10 mouse cellular contexts compared by ENCODE assay signal in the genomic region with DNA sequence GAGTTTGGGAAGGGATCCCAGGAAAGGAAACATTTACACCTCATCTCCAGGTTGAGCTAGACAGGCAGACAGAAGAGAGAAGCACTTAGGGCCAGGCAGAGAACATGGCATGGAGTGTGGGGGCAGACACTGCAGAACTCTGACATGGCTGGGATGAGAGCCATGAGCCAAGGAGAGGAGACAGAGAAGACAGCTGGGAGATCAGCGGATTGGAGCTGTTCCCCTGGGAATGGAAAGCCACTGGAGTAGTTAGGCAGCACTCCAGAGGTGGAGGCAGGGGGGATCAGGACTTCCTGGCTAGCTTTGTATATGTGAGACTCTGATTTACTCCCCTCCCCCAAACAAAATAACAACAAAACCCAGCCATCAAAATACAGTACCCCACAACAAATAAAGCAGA. TPM values are rescaled to one million over a fixed set of nuclear protein-coding genes. Genes with fewer than 3 reads are reported as not detected.
DNase-seq lines count a peak whose midpoint lies in the region; ATAC-seq lines count a peak whose summit lies in the region.
"Had no signal": no experiment of that assay in that cellular context is flagged by ENCODE, and none has a peak within 500 bp of the region (broad histone marks: within the 10 kb centered on the region; RNA-seq: fewer than 3 reads in every experiment).

No protein-coding gene starts in this region.

- no peak for ATAC-seq in megakaryocyte, adult 5-6 weeks (ENCODE audit: poor library complexity, severe bottlenecking)

- WGBS in heart, embryonic 10.5 days = 35% methylated on average over 1 of the region's 1 CpGs
- 38% methylated on average over 1 of the region's 1 CpGs for WGBS in limb, embryonic 10.5 days

- peak overlapping the region; percentile 53; the same call in 1 of the 2 replicates for H3K27ac ChIP-seq in heart, embryonic 10.5 days
- H3K27ac ChIP-seq in limb, embryonic 10.5 days = peak overlapping the region; percentile 58; the same call in 1 of the 2 replicates

- H3K27me3 ChIP-seq in heart, embryonic 10.5 days (ENCODE audit: insufficient read depth, poor library complexity, severe bottlenecking) = no peaks in the 10 kb centered on the region
- peaks cover 26% of the 10 kb centered on the region for H3K27me3 ChIP-seq in megakaryocyte, embryonic 14.5 days (replicated peaks)
- H3K27me3 ChIP-seq in limb, embryonic 10.5 days (ENCODE audit: low read depth, poor library complexity, severe bottlenecking) = no peaks in the 10 kb centered on the region

- no peaks in the 10 kb centered on the region for H3K9me3 ChIP-seq in heart, embryonic 10.5 days
- no peaks in the 10 kb centered on the region for H3K9me3 ChIP-seq in megakaryocyte, embryonic 14.5 days
- no peaks in the 10 kb centered on the region for H3K9me3 ChIP-seq in limb, embryonic 10.5 days (replicated peaks)

- H3K4me3 ChIP-seq in heart, embryonic 10.5 days = no peak overlapping the region
- H3K4me3 ChIP-seq in megakaryocyte, embryonic 14.5 days (replicated peaks) = peak overlapping the region; percentile 78
- H3K4me3 ChIP-seq in limb, embryonic 10.5 days = no peak overlapping the region

- no peak for DNase-seq in heart, embryonic 10.5 days (ENCODE audit: low spot score)
- no peak for DNase-seq in heart, adult 8-10 months (ENCODE audit: low spot score)
- DNase-seq in limb, embryonic 10.5 days (ENCODE audit: low spot score) = no peak
- DNase-seq in right cerebral cortex, postnatal 25 days = no peak
- no peak for DNase-seq in embryo, embryonic 11 days
- DNase-seq: cerebellum, adult 11 months; right cerebral cortex, postnatal 14 days; thymus, postnatal 14 days had no signal

- peaks cover 81% of the 10 kb centered on the region for H3K4me1 ChIP-seq in heart, embryonic 10.5 days
- peaks cover 70% of the 10 kb centered on the region for H3K4me1 ChIP-seq in megakaryocyte, embryonic 14.5 days
- H3K4me1 ChIP-seq in limb, embryonic 10.5 days = peaks cover 79% of the 10 kb centered on the region

- no peaks in the 10 kb centered on the region for H3K36me3 ChIP-seq in heart, embryonic 10.5 days
- no peaks in the 10 kb centered on the region for H3K36me3 ChIP-seq in megakaryocyte, embryonic 14.5 days (replicated peaks; ENCODE audit: low read length)
- no peaks in the 10 kb centered on the region for H3K36me3 ChIP-seq in limb, embryonic 10.5 days

RNA-seq across cellular contexts. Expression of a gene that starts 7.1 kb away (rescaled TPM):
- polyA plus RNA-seq in heart, embryonic 10.5 days (2016; fragmentation: Nextera tagmentation; extraction: Ambion mirVana) = 11.6 and 15.7 TPM in 2 replicates
- 10 to 100 TPM; 35.0 to 41.6 (median 36.9) TPM for total RNA-seq in heart, adult 8-10 months (2022)
- 2.4 TPM in 1 of 2 replicates, not detected in the other for polyA plus RNA-seq in megakaryocyte, embryonic 14.5 days (2012; ENCODE audit: insufficient read depth, low replicate concordance)
- total RNA-seq in megakaryocyte, adult 5-6 weeks (2015) = 0.07 and 0.41 TPM in 2 replicates
- total RNA-seq in megakaryocyte, adult 5-6 weeks (2017) = 5.0 TPM in 1 of 2 replicates, not detected in the other
- polyA plus RNA-seq in limb, embryonic 10.5 days (2016; fragmentation: Nextera tagmentation; extraction: Ambion mirVana) = 17.8 and 18.6 TPM in 2 replicates
